11 mouse cellular contexts compared by ENCODE assay signal in genomic region chr11:117088271-117088991, GRCm38 (mm10). TPM values are rescaled to one million over a fixed set of nuclear protein-coding genes. Genes with fewer than 3 reads are reported as not detected.
DNase-seq lines count a peak whose midpoint lies in the region; ATAC-seq and TF ChIP-seq lines count a peak whose summit lies in the region.
"Had no signal": no experiment of that assay in that cellular context is flagged by ENCODE, and none has a peak within 500 bp of the region (broad histone marks: within the 10 kb centered on the region; RNA-seq: fewer than 3 reads in every experiment).

No protein-coding gene starts in this region.

- no peak overlapping the region for H3K4me3 ChIP-seq in gastrocnemius, adult 2 months
- no peak overlapping the region for H3K4me3 ChIP-seq in liver, adult 2 months (ENCODE audit: insufficient read depth, low read depth, low read length)
- H3K4me3 ChIP-seq in liver, embryonic 11.5 days (ENCODE audit: low read depth, low read length), result no peak overlapping the region
- H3K4me3 ChIP-seq in bone marrow macrophage, adult 2 months (ENCODE audit: insufficient read depth, low read length), result no peak overlapping the region

- H3K4me1 ChIP-seq in liver, adult 2 months (ENCODE audit: control insufficient read depth, insufficient read depth, low read length), result peaks cover 5% of the 10 kb centered on the region; the same call in 1 of the 2 replicates
- peaks cover 33% of the 10 kb centered on the region for H3K4me1 ChIP-seq in liver, embryonic 11.5 days (replicated peaks; ENCODE audit: control insufficient read depth, insufficient read depth, low read length)
- H3K4me1 ChIP-seq in bone marrow macrophage, adult 2 months (ENCODE audit: control insufficient read depth, insufficient read depth, low read length), result peaks cover 44% of the 10 kb centered on the region

- H3K27me3 ChIP-seq in liver, adult 2 months (ENCODE audit: control insufficient read depth, insufficient read depth, low read length), result no peaks in the 10 kb centered on the region
- H3K27me3 ChIP-seq in liver, embryonic 11.5 days (replicated peaks; ENCODE audit: control insufficient read depth, insufficient read depth, low read length), result 0 out of 2 replicates have a peak, but pooled peaks cover 3% of the 10 kb centered on the region

- no peaks in the 10 kb centered on the region for H3K9me3 ChIP-seq in liver, embryonic 11.5 days (ENCODE audit: control insufficient read depth, low read length)

- intact Hi-C loops in gastrocnemius, adult 2 months (cut with DNase I), result no loop called here

- peak overlapping the region; percentile 81 for H3K27ac ChIP-seq in gastrocnemius, adult 2 months
- H3K27ac ChIP-seq in liver, adult 2 months (replicated peaks; ENCODE audit: insufficient read depth, low read depth, low read length), result no peak overlapping the region
- H3K27ac ChIP-seq in liver, embryonic 11.5 days (ENCODE audit: low read depth, low read length), result no peak overlapping the region
- H3K27ac ChIP-seq in bone marrow macrophage, adult 2 months (ENCODE audit: insufficient read depth, low read depth, low read length), result peak overlapping the region; percentile 85

- no peak overlapping the region for H3K4me2 ChIP-seq in liver, embryonic 11.5 days
- H3K4me2 ChIP-seq: lung, embryonic 14.5 days had no signal

- H3K36me3 ChIP-seq in liver, adult 2 months (ENCODE audit: control insufficient read depth, insufficient read depth, low read length), result no peaks in the 10 kb centered on the region
- H3K36me3 ChIP-seq in liver, embryonic 11.5 days (ENCODE audit: control insufficient read depth, insufficient read depth, low read length), result no peaks in the 10 kb centered on the region

- no peak for TF ChIP-seq POLR2A in liver, adult 2 months (IDR thresholded peaks at IDR 0.05; ENCODE audit: extremely low read depth, insufficient read depth, low read length)
- no peak for TF ChIP-seq POLR2A in bone marrow macrophage, adult 2 months (IDR thresholded peaks at IDR 0.05; ENCODE audit: borderline replicate concordance, low read depth, low read length)

- no peak for TF ChIP-seq CTCF in gastrocnemius, adult 2 months (IDR thresholded peaks at IDR 0.05)
- no peak for TF ChIP-seq CTCF in liver, adult 2 months (IDR thresholded peaks at IDR 0.05; ENCODE audit: low read depth, low read length)
- no peak for TF ChIP-seq CTCF in bone marrow macrophage, adult 2 months (IDR thresholded peaks at IDR 0.05; ENCODE audit: low read depth, low read length)

- WGBS in liver, adult 2 months, result 85% methylated on average over 13 of the region's 13 CpGs
- WGBS in liver, embryonic 11.5 days, result 60% methylated on average over 13 of the region's 13 CpGs

- no peaks in the 10 kb centered on the region for H3K79me2 ChIP-seq in liver, adult 2 months (ENCODE audit: control insufficient read depth, insufficient read depth, low read length)

- DNase-seq in gastrocnemius, adult 2 months, result peak; percentile 76
- DNase-seq in gastrocnemius, adult 8-10 months (ENCODE audit: low spot score in 2 of 2), result no peak
- DNase-seq in liver, adult 2 months (ENCODE audit: extremely low read depth, low read depth, low spot score), result peak; percentile 29
- no peak for DNase-seq in liver, embryonic 11.5 days (ENCODE audit: low spot score)
- DNase-seq in adrenal gland, postnatal 14 days, result no peak
- no peak for DNase-seq in B cell, adult 2 months
- DNase-seq: cerebellum, postnatal 14 days; lung, embryonic 14.5 days had no signal

- ATAC-seq in liver, embryonic 11.5 days (replicated peaks; ENCODE audit: low FRiP score), result no peak
- ATAC-seq in megakaryocyte progenitor cell, adult 5-6 weeks (replicated peaks; ENCODE audit: poor library complexity), result peak; percentile 63
- ATAC-seq: hindbrain, embryonic 16.5 days had no signal

- no peak overlapping the region for H3K9ac ChIP-seq in liver, adult 2 months (ENCODE audit: low read depth, low read length)
- H3K9ac ChIP-seq in liver, embryonic 11.5 days (ENCODE audit: low read depth, low read length), result no peak overlapping the region
- H3K9ac ChIP-seq: lung, embryonic 14.5 days had no signal

RNA-seq across cellular contexts. Expression of gene Sec14l1, which starts 26.5 kb away (rescaled TPM):
- 10 to 100 TPM; 52.3 to 52.8 TPM for total RNA-seq in gastrocnemius, adult 2 months (2021)
- 10 to 100 TPM; 42.6 to 56.1 (median 50.7) TPM for total RNA-seq in gastrocnemius, adult 8-10 months (2022)
- total RNA-seq in liver, adult 2 months (2014; rRNA removed), result 4.6 and 6.0 TPM in 2 replicates
- 6.7 and 8.2 TPM in 2 replicates for polyA plus RNA-seq in liver, adult 2 months (2012; rRNA removed)
- polyA plus RNA-seq in liver, embryonic 11.5 days (2014; fragmentation: Nextera tagmentation; extraction: Ambion mirVana), result 20.9 and 22.8 TPM in 2 replicates
- 122 and 132 TPM in 2 replicates for polyA plus RNA-seq in bone marrow macrophage, adult 2 months (2012; ENCODE audit: insufficient read depth, insufficient read length, missing spikeins)
- 9.8 and 11.7 TPM in 2 replicates for total RNA-seq in megakaryocyte progenitor cell, adult 5-6 weeks (2015)
- total RNA-seq in megakaryocyte progenitor cell, adult 5-6 weeks (2017), result 11.4 and 12.9 TPM in 2 replicates
- 119 TPM in 2 replicates for total RNA-seq in adrenal gland, postnatal 14 days (2021)

Comparison
In these comparisons a context has a peak if more than half of its experiments do, and no peak if none do; other contexts are left out.
1. DNase-seq: peak in gastrocnemius, adult 2 months (single experiment) and liver, adult 2 months (single experiment); none in gastrocnemius, adult 8-10 months (0 of 2), liver, embryonic 11.5 days (single experiment), adrenal gland, postnatal 14 days (single experiment) and B cell, adult 2 months (0 of 2).
2. H3K27ac ChIP-seq: peak in gastrocnemius, adult 2 months (single experiment) and bone marrow macrophage, adult 2 months (single experiment); none in liver, adult 2 months (single experiment) and liver, embryonic 11.5 days (single experiment).